Mouse (Mus musculus) heart, embryonic 12.5 days (tissue): Measurements from ENCODE around the gene Fam72a. TPM values are rescaled to one million over a fixed set of nuclear protein-coding genes. Genes with fewer than 3 reads are reported as not detected.

ENCODE experiments used
- ATAC-seq: fragments of 200-750 bp; cut with Nextera tagmentation; 2 replicates; pipeline ENCODE4 v1.8.0; 2017; ENCODE audit warnings: moderate TSS enrichment, moderate library complexity; ENCODE audit not compliant: insufficient number of reproducible peaks, low FRiP score
- H3K27ac ChIP-seq: fragments of 300-500 bp; sonication (generic); 2 replicates; pipeline ENCODE4 v1.5.1; 2016; ENCODE audit warnings: mild to moderate bottlenecking, moderate library complexity; ENCODE audit not compliant: poor library complexity, severe bottlenecking
- H3K27me3 ChIP-seq: fragments of 300-500 bp; sonication (generic); replicated peaks from 2 replicates; pipeline ENCODE4 v1.6.1; 2016; ENCODE audit warnings: mild to moderate bottlenecking, moderate library complexity
- H3K36me3 ChIP-seq: fragments of 300-500 bp; sonication (generic); 2 replicates; pipeline ENCODE4 v1.6.1; 2016; ENCODE audit warnings: mild to moderate bottlenecking, moderate library complexity
- H3K4me1 ChIP-seq: fragments of 300-500 bp; sonication (generic); replicated peaks from 2 replicates; pipeline ENCODE4 v1.6.1; 2016; ENCODE audit warnings: mild to moderate bottlenecking
- H3K4me2 ChIP-seq: fragments of 300-500 bp; sonication (generic); 2 replicates; pipeline ENCODE4 v1.6.1; 2016; ENCODE audit warnings: mild to moderate bottlenecking, moderate library complexity
- H3K4me3 ChIP-seq: fragments of 300-500 bp; sonication (generic); 2 replicates; pipeline ENCODE4 v1.5.1; 2016; ENCODE audit warnings: mild to moderate bottlenecking
- H3K9ac ChIP-seq: fragments of 300-500 bp; sonication (generic); 2 replicates; pipeline ENCODE4 v1.6.1; 2016; ENCODE audit warnings: mild to moderate bottlenecking, moderate library complexity
- H3K9me3 ChIP-seq: fragments of 300-500 bp; sonication (generic); replicated peaks from 2 replicates; pipeline ENCODE4 v1.6.1; 2016; ENCODE audit warnings: mild to moderate bottlenecking, moderate library complexity
- WGBS: fragments of 180-500 bp; shearing (Covaris S2); methylation state at CpG from one replicate; pipeline ENCODE4 v1.1.7; 2016; 5-methylcytosine and 5-hydroxymethylcytosine counted together
- microRNA-seq: library from miRNA; unstranded; fragments of <30 nt; microRNA quantifications from one replicate; pipeline ENCODE4, GENCODE M21; 2017
- polyA plus RNA-seq: library from polyadenylated mRNA; unstranded; fragments of >200 nt; fragmentation: Nextera tagmentation; extraction: Ambion mirVana; gene quantifications from 2 replicates; pipeline ENCODE4 v1.2.1, GENCODE M21; 2016

Gene Fam72a
- polyA plus RNA-seq, 1 experiment from 2014 or later = 3.4 TPM

DNA sequence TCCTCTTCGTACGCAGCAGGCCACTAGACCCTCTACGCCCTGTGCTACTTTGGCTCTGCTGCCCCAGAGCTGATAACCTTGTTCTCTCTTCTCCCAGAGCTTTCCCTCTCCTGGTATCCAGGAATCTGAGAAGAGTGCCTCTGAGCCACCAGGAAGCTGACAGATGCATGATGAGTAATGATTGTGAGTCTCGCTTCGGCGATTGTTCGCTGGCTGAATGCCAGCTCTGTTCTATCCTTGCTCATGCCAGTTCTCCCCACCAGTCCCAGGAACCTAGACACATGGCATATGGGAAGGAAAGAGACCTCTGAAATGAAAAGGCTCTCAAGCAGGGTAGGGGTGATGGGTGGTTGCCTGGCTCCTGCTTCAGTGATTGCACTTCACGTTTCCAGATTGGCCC, 59.1 kb downstream of the Fam72a start:
- Histone ChIP-seq H3K27ac (no peak overlapping the region), H3K9ac (no peak overlapping the region), H3K4me2 (no peak overlapping the region), H3K4me1 (peaks cover 7% of the 10 kb centered on the region), H3K9me3 (no peaks in the 10 kb centered on the region), H3K36me3 (no peaks in the 10 kb centered on the region), H3K27me3 (no peaks in the 10 kb centered on the region), H3K4me3 (no peak overlapping the region)
- 29% methylated on average over 8 of the region's 8 CpGs for WGBS
- ATAC-seq = no peak

Small RNA genes within 50 kb of the gene (microRNA-seq; reads per million reads assigned to microRNA genes)
- not detected for gene Gm24273

Other genes starting within 250 kb of the Fam72a start
- gene Ikbke, start 248.3 kb upstream of the Fam72a start, polyA plus RNA-seq = 2.8 and 3.4 TPM in 2 replicates
- 18.6 and 24.3 TPM in 2 replicates for gene Srgap2, start 551 bp upstream of the Fam72a start, polyA plus RNA-seq
- gene Avpr1b, start 71.3 kb downstream of the Fam72a start, polyA plus RNA-seq = not detected in 2 replicates
- gene Ctse, start 110.4 kb downstream of the Fam72a start, polyA plus RNA-seq = 0.74 and 0.97 TPM in 2 replicates
- gene Rab7b, start 160.8 kb downstream of the Fam72a start, polyA plus RNA-seq = 0.68 and 1.5 TPM in 2 replicates
- gene Slc26a9, start 216.1 kb downstream of the Fam72a start, polyA plus RNA-seq = 0.04 and 0.05 TPM in 2 replicates